Mouse (Mus musculus): Measurements from ENCODE around the gene Cacna1c.

Gene Cacna1c

GRCm38 (mm10) chr6:118771121-118771520 is 425.1 kb downstream of the Cacna1c start:
- no peak for DNase-seq

- DNase-seq: no peak
Measured at GRCm38 (mm10) chr6:118770396-118770795, 425.8 kb downstream of the Cacna1c start.

DNA sequence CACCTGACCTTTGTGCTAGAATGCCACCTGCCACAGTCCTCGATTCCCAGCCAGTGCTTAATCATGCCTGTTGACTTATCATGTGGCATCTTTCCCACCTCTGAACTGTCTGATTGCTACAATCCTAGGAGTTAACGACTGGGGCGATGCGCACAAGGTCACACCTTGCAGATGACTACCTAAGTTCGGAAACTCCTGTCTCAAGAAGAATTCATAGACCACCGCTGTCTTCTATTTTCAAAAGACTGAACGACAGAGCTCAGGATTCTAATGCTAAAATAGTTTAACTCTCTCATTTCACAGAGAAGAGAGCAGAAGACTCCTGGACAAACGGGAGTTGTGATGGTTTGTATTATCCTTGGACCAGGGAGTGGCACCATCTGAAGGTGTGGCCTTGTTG is 426.4 kb downstream of the Cacna1c start:
- no peak for DNase-seq

- no peak for DNase-seq
Measured at GRCm38 (mm10) chr6:118767698-118768097, 428.5 kb downstream of the Cacna1c start.

- no peak for DNase-seq
Measured at GRCm38 (mm10) chr6:118765261-118765660, 431.0 kb downstream of the Cacna1c start.

DNA sequence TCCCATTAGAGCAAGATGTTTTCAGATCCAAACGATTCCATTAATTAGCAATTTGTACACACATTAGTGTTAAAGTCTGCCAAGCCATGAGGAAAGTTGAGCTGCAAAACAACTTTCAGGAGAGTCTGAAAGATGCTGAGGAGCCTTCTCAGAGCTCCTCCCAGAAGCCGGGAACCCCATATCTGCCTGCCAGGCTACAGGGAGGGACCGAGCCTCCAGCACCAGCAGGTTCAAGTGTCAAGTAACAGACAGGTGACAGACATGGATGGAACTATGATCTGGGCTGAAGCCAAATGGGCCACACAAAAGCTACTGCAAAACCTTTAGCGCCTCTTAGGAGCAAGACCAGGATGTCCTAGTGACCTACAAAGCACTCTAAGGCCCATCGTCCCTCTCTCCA is 437.2 kb downstream of the Cacna1c start:
- DNase-seq: no peak

GRCm38 (mm10) chr6:118758290-118758907 is 437.8 kb downstream of the Cacna1c start:
- no peak for DNase-seq

DNA sequence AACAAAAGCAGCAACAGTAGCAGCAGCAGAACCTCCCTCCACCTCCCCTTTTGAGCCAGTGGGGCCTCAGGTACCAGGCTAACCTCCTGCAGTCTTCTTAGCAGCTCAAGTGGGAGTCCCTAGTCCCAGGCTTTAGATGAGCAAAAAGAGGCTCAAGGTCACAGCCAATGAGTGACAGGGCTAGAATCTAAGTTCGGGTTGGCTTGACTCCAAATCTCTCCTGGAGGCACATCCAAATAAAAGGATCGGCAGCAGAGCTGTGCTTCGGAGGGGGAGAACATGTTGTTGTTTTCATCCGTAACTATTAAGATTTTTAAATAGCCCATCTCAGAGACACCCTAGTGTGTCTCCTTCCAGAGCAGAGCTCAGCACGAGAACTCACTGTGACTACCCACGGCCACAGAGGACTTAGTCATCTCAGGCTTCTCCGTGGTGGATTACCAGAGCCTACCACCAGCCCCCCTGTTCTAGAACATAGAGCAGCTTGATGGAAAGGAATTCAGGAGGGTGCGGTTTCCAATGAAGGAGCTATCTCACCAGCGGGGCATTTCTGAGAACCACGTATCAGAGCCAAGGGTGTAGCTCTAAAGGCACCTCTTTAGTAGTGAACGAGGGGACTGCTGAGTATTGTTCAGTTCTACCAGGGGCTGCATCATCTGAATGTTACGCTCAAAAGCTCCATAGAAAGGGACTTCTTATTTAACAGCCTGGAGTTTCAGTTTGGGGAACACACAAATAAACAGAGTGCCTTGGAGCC is 438.5 kb downstream of the Cacna1c start:
- no peak for DNase-seq

GRCm38 (mm10) chr6:118756511-118756910 is 439.7 kb downstream of the Cacna1c start:
- DNase-seq: no peak

- DNase-seq: no peak
Measured at GRCm38 (mm10) chr6:118755768-118756167, 440.4 kb downstream of the Cacna1c start.

- DNase-seq: peak; percentile 35
Measured at GRCm38 (mm10) chr6:118754439-118754838, 441.8 kb downstream of the Cacna1c start.

DNA sequence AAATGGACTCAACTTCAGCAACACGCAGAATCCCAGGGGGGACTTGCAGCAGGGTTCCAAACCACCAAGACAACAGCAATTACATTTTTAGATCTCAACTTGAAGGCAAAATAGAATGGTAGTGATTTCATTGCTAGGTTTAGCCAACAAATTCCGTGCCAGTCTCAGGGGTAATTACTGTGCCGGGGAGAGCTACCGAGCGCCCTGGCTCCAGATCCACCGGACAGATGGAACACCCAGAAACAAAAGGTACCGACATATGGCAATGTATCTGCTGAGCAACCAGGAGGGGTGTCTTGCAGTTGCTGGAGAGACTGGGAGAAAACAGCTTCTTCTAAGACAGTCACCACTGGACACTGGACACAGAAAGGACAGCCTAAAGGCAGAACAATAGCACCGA is 442.4 kb downstream of the Cacna1c start:
- no peak for DNase-seq

DNA sequence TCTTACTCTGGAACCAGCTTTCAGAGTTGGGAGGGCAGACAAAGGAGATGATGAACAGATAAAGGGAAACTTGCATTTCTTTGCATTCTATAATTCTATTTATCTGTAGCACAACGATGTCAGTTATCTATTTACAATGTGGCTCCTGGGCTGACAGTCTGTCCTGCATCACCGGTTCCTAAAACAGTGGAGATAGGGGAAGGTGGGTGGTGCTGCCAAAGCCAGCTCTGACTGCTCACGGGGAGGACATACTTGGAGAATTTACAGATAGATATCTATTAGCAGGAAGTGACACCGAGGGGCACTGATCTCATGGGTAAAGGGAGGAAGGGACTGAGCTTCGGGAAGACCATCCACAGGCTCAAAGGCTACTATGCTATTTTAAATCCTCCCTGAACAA is 443.2 kb downstream of the Cacna1c start:
- DNase-seq: no peak

- DNase-seq: no peak
Measured at GRCm38 (mm10) chr6:118749285-118749684, 446.9 kb downstream of the Cacna1c start.

DNA sequence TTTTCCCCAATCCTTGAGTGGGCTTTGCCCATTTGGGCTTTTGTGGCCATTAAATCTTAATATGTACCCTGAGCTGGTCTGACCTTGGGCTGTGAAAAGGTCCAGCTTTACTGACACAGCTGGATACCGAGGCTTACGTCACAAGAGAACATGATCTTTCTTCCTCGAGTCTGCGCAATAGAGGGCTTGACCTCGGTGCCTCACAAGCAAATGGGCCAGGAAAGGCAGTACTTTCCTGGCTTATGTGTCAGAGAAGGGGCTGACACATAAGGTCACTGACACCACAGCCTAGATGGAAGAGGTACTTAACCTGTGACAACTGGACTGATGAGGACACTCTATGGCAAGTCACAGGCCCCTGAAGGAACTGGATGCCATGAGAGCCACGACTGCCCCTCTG is 453.5 kb downstream of the Cacna1c start:
- no peak for DNase-seq

DNA sequence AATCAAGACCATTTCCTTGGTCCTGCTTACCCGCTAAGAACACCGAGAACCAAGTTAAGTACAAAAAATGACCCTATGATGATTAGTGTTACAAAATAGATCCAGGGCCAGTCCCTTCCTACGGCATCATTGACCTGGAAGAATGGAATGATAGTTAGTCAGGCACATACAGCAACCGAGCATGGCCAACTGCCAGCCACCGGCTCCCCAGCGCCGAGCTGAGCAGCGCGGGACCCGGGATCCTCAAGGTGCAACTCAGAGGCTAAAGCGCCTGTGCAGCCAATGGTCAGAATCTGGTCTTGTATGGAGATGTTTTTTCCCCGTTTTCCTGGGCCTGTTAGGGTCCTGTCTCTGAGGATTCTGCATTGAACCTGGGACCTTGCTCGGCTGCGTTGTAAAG is 454.4 kb downstream of the Cacna1c start:
- no peak for DNase-seq

DNA sequence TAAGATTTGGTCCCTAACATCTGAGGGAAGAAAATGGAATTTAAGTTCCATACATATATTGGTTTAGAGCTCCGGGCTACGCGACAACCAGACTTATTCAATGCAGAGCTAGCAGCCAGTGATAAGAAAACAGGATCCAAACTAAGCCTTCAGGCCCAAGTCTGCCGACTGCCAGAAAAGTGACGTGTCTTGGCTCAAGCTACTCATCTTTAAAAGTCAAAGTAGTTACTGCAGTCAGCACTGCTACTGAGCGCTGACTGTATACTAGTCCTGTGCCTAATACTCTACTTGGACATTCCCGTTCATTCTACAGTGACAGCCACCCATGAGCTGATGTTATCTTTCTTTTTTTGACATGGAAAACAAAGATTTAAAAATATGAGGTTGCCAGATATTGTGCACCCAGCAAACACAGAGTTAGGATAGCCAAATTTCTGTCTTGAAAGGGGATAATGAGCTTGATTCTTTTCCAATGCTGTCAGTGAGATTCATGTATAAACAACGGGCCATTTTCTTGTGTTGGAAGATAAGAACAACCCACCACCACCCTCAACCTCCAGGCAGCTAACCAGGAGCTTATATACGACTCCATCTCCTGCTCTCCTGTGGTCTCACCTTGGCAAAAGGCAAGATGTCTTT is 456.1 kb downstream of the Cacna1c start:
- DNase-seq: peak; percentile 42

- no peak for DNase-seq
Measured at GRCm38 (mm10) chr6:118739344-118739743, 456.9 kb downstream of the Cacna1c start.

DNA sequence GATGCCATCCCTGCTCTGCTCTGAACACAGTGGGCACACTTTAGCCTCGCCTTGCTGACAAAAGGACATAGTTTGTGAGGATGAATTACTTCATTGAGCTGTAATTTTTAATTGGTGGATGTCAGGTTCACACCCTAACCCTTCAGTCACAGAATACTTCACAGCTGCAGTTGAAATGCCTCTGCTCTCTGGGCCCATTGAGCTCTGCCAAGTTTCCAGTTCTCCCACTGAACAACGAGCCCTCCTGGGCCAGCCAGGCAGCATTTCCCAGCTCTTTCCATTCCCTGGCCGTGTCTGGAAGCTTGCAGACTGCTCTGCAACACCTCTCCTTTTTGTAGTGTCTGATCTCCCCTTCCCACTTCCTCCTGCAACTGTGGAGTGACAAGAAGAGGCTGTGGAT is 457.6 kb downstream of the Cacna1c start:
- no peak for DNase-seq

DNA sequence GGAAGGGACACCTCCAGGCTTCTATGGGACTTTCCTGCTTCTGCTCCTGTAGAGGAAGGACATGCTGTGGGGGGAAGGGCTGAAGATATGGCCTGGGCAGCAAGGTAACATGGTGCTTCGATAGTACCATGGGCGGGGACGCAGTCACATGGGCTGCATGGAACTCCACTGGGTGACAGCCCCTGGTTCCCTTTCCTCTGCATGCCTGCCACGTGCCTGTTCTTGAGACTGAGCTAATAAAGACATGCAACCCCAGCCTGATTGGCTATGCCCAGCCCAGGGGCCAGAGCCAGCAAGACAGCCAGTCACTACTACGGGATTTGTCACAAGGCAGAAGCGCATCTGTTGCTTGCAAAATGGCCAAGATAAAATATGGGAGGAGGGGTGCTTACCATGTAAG is 459.1 kb downstream of the Cacna1c start:
- no peak for DNase-seq

DNA sequence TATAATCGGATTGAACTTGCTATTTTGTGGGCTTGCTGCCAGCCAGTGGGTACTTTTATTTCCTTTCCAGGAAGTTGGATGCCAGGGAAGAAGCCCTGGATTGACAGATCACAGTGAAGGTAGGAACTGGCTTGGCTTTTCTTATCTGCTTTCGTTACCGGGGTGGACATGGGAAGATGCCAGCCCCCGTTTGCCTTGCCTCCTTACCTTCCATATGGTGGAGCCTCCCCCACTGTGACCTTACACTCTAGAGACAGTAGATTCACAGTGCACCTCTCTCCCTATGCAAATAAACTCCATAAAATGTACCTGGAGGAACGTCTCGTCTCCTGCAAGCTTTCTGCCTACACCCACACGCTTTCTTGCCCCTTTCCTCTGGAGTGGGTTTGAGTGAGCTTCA is 459.7 kb downstream of the Cacna1c start:
- no peak for DNase-seq

DNA sequence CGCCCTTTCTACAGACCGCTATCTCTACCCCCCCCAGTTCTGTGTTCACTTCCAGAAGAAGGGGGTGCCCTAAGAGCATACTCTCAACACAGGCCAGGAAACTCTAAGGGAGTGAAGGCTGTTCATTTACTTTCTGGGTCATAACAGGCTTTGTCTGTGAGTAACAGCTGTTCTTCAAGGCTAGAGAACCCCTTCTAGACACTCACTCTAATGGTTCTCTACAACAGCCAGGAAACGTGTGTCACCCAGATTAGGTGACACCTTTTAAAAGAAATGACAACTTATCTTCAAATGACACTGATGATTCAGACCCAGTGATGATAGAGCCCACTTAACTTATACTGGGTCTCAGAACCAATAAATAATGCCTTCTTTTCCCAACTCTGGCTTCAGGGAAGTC is 461.1 kb downstream of the Cacna1c start:
- DNase-seq: no peak

GRCm38 (mm10) chr6:118731937-118732336 is 464.3 kb downstream of the Cacna1c start:
- no peak for DNase-seq

DNA sequence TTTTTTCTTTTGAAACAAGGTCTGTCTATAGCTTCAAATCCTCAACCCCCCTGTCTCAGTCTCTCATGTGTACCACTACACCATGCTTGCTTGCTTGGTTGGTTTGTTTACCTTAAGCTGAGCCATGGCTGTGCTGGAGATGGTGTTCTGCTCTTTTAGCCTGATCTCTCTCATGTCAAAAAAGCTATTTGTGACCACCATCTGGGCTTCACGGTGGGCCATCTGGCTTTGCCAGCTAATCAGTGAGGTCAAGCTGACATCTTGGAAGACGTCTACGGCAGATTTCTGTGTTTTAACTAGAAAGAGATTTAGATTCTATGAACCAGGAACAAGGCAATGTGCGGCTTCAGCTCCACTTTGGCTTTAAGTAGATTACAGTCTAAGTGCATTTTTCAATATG is 471.3 kb downstream of the Cacna1c start:
- no peak for DNase-seq
